Mouse (Mus musculus) bone marrow, adult 2 months (tissue): ENCODE measurements at regions not wholly inside any gene's neighbourhood (a gene's known extent, or its start where the extent isn't known, plus 50 kb on each side); places are given as distances from the start of the nearest gene placed in this dataset.

Source experiments
- H3K27ac ChIP-seq: fragments of 200-500 bp; 2 replicates; pipeline ENCODE4 v1.5.1; 2012; ENCODE audit warnings: low read depth, mild to moderate bottlenecking, control low read depth, inconsistent platforms, low read length; ENCODE audit not compliant: control insufficient read depth, poor library complexity, insufficient read depth
- H3K4me1 ChIP-seq: fragments of 200-500 bp; 2 replicates; pipeline ENCODE4 v1.6.1; 2011; ENCODE audit warnings: low read length; ENCODE audit not compliant: control insufficient read depth, insufficient read depth
- H3K4me3 ChIP-seq: fragments of 200-500 bp; replicated peaks from 2 replicates; pipeline ENCODE3; 2011; ENCODE audit warnings: mild to moderate bottlenecking, low read depth, low read length, control low read depth; ENCODE audit not compliant: control insufficient read depth
- CTCF ChIP-seq: fragments of 200-500 bp; IDR thresholded peaks from 2 replicates; pipeline ENCODE4 v1.5.1; 2011; ENCODE audit warnings: low read length, control low read depth; ENCODE audit not compliant: control insufficient read depth, insufficient read depth
- POLR2A ChIP-seq: fragments of 200-500 bp; IDR thresholded peaks from 2 replicates; pipeline ENCODE4 v1.6.1; 2011; ENCODE audit warnings: low read depth, mild to moderate bottlenecking, control low read depth, low read length, borderline replicate concordance; ENCODE audit not compliant: control insufficient read depth
- WGBS: fragments of 180-500 bp; shearing (Covaris S2); methylation state at CpG from one replicate; pipeline ENCODE4 v1.1.7; 2018; 5-methylcytosine and 5-hydroxymethylcytosine counted together

- Histone ChIP-seq H3K4me1 (no peaks in the 10 kb centered on the region), H3K27ac (no peak overlapping the region), H3K4me3 (no peak overlapping the region)
- no peak for TF ChIP-seq CTCF
- TF ChIP-seq POLR2A: no peak
- WGBS: 86% methylated on average over 2 of the region's 2 CpGs
These were observed 378.7 kb downstream of the Setd4 start for GRCm38 (mm10) chr16:93225196-93225595.

DNA sequence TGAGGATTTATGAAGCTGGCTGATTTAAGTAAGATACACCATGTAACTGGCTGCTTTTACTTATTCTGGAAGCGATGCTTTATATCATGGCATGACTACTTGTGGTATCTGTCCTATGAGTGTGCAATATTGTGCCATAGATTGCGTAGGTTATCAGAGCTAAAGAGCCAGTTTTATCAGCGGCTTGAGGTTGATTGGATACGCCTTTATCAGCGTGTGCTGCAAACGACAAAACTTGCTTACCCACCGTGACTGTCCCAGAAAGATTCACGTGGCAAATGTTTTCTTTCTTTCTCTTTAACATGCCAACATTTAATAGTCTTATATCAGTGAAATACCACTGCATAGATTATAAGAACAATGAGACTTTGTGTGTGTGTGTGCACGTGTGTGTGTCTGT is 384.1 kb downstream of the Setd4 start:
- no peak for TF ChIP-seq POLR2A
- 56% methylated on average over 9 of the region's 9 CpGs for WGBS
- no peak overlapping the region for H3K4me3 ChIP-seq
- no peak overlapping the region for H3K27ac ChIP-seq
- peaks cover 7% of the 10 kb centered on the region for H3K4me1 ChIP-seq

DNA sequence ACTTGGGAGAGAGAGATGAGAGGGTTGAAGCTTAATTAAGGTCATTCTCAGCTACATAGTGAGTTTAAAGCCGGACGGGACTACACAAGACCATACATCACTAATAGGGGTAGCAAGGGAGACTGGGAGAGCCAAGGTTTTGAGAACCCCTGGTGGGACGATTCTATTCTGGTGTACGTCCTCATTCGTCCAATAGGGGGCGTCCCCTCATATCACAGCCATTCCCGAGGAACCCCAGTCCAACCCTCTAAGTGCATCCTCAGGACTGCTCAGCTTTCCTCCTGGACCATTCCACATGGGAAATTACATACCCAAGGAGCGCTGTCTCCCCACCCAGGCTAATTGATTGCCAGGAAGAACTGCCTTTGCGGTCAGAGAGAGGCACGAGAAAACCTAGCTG is 385.5 kb downstream of the Setd4 start:
- WGBS: 76% methylated on average over 10 of the region's 10 CpGs
- Histone ChIP-seq H3K27ac (no peak overlapping the region), H3K4me1 (peaks cover 11% of the 10 kb centered on the region), H3K4me3 (no peak overlapping the region)
- TF ChIP-seq POLR2A (no peak), CTCF (no peak; the same call in 1 of the 2 replicates)

DNA sequence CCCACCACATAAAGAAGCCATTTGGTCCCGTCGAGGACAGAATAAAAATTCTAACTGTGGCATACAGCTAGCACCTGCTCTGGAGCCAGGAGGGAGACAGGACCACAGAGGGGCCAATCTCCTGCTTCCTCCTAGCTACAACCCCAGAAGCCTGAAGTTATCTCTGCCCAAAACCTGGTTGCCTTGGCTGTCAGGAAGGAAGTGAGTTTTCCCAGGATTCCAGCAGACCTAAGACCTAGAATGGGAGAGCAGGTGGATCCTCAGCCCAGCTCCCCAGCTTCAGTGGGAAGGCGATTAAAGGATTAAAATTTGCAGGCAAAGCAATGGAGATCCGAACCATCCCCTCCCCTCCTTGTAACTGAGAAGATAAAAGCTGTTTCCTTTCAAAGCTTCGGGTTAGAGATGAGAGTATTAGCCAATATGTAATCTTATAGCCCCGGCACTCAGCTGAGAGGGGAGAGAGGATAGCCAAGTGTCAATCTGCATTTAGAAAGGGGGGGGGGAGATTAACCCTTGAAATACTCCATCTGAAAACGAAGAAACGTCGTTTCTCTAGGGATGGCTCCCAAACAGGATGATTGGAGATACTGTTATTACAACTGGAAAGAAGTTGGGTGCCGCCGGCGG is 386.1 kb downstream of the Setd4 start:
- H3K4me1 ChIP-seq: peaks cover 11% of the 10 kb centered on the region
- WGBS: 51% methylated on average over 12 of the region's 12 CpGs
- no peak overlapping the region for H3K4me3 ChIP-seq
- TF ChIP-seq POLR2A (no peak), CTCF (no peak)
- H3K27ac ChIP-seq: no peak overlapping the region

GRCm38 (mm10) chr16:93215630-93216029 is 388.2 kb downstream of the Setd4 start:
- Histone ChIP-seq H3K4me1 (peaks cover 13% of the 10 kb centered on the region), H3K4me3 (no peak overlapping the region), H3K27ac (peak overlapping the region; percentile 56; the same call in 1 of the 2 replicates)
- TF ChIP-seq POLR2A: no peak
- no peak for TF ChIP-seq CTCF
- WGBS: 18% methylated on average over 4 of the region's 4 CpGs

DNA sequence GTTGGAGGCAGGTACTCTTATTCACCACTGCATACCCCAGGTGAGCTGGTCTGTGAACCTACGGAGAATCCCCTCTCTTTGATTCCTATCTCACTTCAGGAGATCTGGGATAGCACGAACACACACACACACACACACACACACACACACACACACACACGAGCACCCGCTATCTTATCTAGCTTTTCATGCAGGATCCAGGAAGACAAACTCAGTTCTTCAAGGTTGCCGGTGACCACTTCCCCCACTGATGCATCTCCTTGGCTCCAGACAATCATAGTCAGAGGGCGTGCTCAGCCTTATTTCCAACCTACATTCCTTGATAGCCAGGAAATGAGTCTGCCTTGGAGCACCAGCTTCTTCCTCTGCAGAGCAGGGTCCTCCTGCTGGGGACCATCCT is 387.7 kb upstream of the Runx1 start:
- TF ChIP-seq CTCF (no peak), POLR2A (no peak)
- Histone ChIP-seq H3K4me3 (no peak overlapping the region), H3K27ac (no peak overlapping the region), H3K4me1 (peaks cover 13% of the 10 kb centered on the region)
- 43% methylated on average over 6 of the region's 6 CpGs for WGBS

GRCm38 (mm10) chr16:93207675-93208074 is 381.7 kb upstream of the Runx1 start:
- whole genome bisulfite sequencing: 15% methylated on average over 3 of the region's 3 CpGs
- Histone ChIP-seq H3K4me3 (no peak overlapping the region), H3K27ac (no peak overlapping the region; the same call in 1 of the 2 replicates), H3K4me1 (peaks cover 7% of the 10 kb centered on the region)
- TF ChIP-seq POLR2A (no peak), CTCF (no peak)

DNA sequence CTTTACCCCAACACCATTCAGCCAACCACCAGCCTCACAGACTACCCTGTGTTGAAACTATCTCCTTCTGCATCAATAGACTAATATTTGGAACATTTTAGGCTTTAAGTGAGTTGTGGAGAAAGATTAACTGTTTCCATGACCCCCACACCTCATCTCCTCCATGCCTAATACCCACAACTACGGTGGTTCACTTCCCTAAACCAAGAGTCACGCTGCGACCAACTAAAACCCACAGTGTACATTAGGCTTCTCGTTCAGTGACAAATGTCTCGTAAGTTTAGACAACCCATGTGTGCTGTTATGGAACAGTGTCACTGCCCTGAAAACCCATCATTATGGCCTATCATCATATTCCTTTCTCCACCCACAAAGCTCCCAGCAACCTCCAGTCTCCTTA is 381.3 kb upstream of the Runx1 start:
- 19% methylated on average over 5 of the region's 5 CpGs for WGBS
- peaks cover 5% of the 10 kb centered on the region for H3K4me1 ChIP-seq
- no peak overlapping the region; the same call in 1 of the 2 replicates for H3K27ac ChIP-seq
- TF ChIP-seq POLR2A: no peak
- TF ChIP-seq CTCF: no peak
- no peak overlapping the region for H3K4me3 ChIP-seq

GRCm38 (mm10) chr16:93206325-93206724 is 380.4 kb upstream of the Runx1 start:
- WGBS: 60% methylated on average over 4 of the region's 4 CpGs
- Histone ChIP-seq H3K27ac (no peak overlapping the region), H3K4me1 (peaks cover 5% of the 10 kb centered on the region), H3K4me3 (no peak overlapping the region)
- TF ChIP-seq POLR2A: no peak
- TF ChIP-seq CTCF: no peak
